Mouse (Mus musculus): ENCODE results near the gene Kat2a. TPM values are rescaled to one million over a fixed set of nuclear protein-coding genes. Genes with fewer than 3 reads are reported as not detected.

Kat2a gene
- polyA plus RNA-seq, 1 experiment from 2014 or later: 68.1 TPM

Other genes with a start within 250 kb of the Kat2a start
- 8.4 and 10.0 TPM in 2 replicates for gene Klhl11, start 239.7 kb downstream of the Kat2a start, polyA plus RNA-seq (2015; fragmentation: Nextera tagmentation; extraction: Ambion mirVana)
- gene Acly, start 184.5 kb downstream of the Kat2a start, polyA plus RNA-seq (2015; fragmentation: Nextera tagmentation; extraction: Ambion mirVana): 151 and 175 TPM in 2 replicates
- 0.99 and 1.1 TPM in 2 replicates for gene Ttc25, start 166.9 kb downstream of the Kat2a start, polyA plus RNA-seq (2015; fragmentation: Nextera tagmentation; extraction: Ambion mirVana)
- gene Cnp, start 137.6 kb downstream of the Kat2a start, polyA plus RNA-seq (2015; fragmentation: Nextera tagmentation; extraction: Ambion mirVana): 25.3 and 29.6 TPM in 2 replicates
- 59.7 and 63.5 TPM in 2 replicates for gene Nkiras2, start 93.2 kb downstream of the Kat2a start, polyA plus RNA-seq (2015; fragmentation: Nextera tagmentation; extraction: Ambion mirVana)
- 238 and 241 TPM in 2 replicates for gene Dnajc7, start 92.3 kb downstream of the Kat2a start, polyA plus RNA-seq (2015; fragmentation: Nextera tagmentation; extraction: Ambion mirVana)
- 0.27 and 0.40 TPM in 2 replicates for gene Zfp385c, start 20.0 kb downstream of the Kat2a start, polyA plus RNA-seq (2015; fragmentation: Nextera tagmentation; extraction: Ambion mirVana)
- 2.8 and 3.6 TPM in 2 replicates for gene Dhx58, start 8.2 kb downstream of the Kat2a start, polyA plus RNA-seq (2015; fragmentation: Nextera tagmentation; extraction: Ambion mirVana)
- gene Hspb9, start 1.4 kb upstream of the Kat2a start, polyA plus RNA-seq (2015; fragmentation: Nextera tagmentation; extraction: Ambion mirVana): 0.27 TPM in 1 of 2 replicates, not detected in the other
- gene Rab5c, start 25.8 kb upstream of the Kat2a start, polyA plus RNA-seq (2015; fragmentation: Nextera tagmentation; extraction: Ambion mirVana): 29.5 and 32.3 TPM in 2 replicates
- gene Kcnh4, start 47.5 kb upstream of the Kat2a start, polyA plus RNA-seq (2015; fragmentation: Nextera tagmentation; extraction: Ambion mirVana): 0.10 TPM in 1 of 2 replicates, not detected in the other
- not detected in 2 replicates for gene Hcrt, start 50.5 kb upstream of the Kat2a start, polyA plus RNA-seq (2015; fragmentation: Nextera tagmentation; extraction: Ambion mirVana)
- 6.7 and 7.9 TPM in 2 replicates for gene Ghdc, start 58.5 kb upstream of the Kat2a start, polyA plus RNA-seq (2015; fragmentation: Nextera tagmentation; extraction: Ambion mirVana)
- gene Stat5b, start 138.3 kb upstream of the Kat2a start, polyA plus RNA-seq (2015; fragmentation: Nextera tagmentation; extraction: Ambion mirVana): 19.6 and 19.9 TPM in 2 replicates
- gene Stat5a, start 146.9 kb upstream of the Kat2a start, polyA plus RNA-seq (2015; fragmentation: Nextera tagmentation; extraction: Ambion mirVana): 3.1 and 3.7 TPM in 2 replicates
- gene Stat3, start 227.1 kb upstream of the Kat2a start, polyA plus RNA-seq (2015; fragmentation: Nextera tagmentation; extraction: Ambion mirVana): 44.8 and 45.1 TPM in 2 replicates

Data from kidney, embryonic 15.5 days (tissue).